Mouse (Mus musculus): ENCODE data around the gene Spo11.

DNA sequence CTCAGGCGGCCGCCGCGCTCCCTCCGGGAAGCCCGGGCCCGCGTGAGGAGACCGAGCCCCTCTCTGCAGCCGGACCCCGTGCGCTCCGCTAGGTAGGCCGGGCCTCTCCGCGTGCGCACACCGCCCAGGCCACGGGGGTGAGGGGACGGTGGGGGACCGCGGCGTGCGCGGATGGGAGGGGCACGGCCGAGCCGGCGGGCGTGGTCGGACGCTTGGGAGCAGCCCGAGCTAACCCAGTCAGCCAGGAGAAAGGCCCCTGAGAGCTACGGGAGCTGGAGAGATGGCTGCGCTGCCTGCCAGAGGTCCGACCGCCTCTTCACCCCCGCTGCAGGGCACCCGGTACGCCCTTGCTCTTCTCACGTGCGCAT lies 22.8 kb downstream of the Spo11 start:
- TF ChIP-seq CTCF (IDR thresholded peaks at IDR 0.05; ENCODE audit: control insufficient read depth, insufficient read depth, insufficient read length), result no peak
- no peak for TF ChIP-seq MAX (IDR thresholded peaks at IDR 0.05)
- TF ChIP-seq USF1 (IDR thresholded peaks at IDR 0.05; ENCODE audit: low read depth), result no peak

Measured in C2C12 (cell line).